Mouse (Mus musculus) CH12.LX (cell line): ENCODE measurements around the gene Qser1. TPM values are rescaled to one million over a fixed set of nuclear protein-coding genes. Genes with fewer than 3 reads are reported as not detected.

Experiments
- DNase-seq: peaks from one replicate; pipeline ENCODE4 v3.0.0-alpha.2; 2013; ENCODE audit errors: extremely low read depth
- H3K27ac ChIP-seq: 2 replicates; pipeline ENCODE4 v1.5.1; 2012; ENCODE audit warnings: low read depth, mild to moderate bottlenecking, control low read depth, moderate library complexity; ENCODE audit not compliant: insufficient read depth
- H3K27me3 ChIP-seq: replicated peaks from 2 replicates; pipeline ENCODE3; 2012; ENCODE audit warnings: inconsistent platforms
- H3K36me3 ChIP-seq, 2 experiments: replicated peaks in 1 of 2; 2 replicates each; pipeline versions ENCODE3 to v1.6.1; 2012; ENCODE audit warnings: inconsistent platforms in 1 of 2, low read length in 1 of 2, mild to moderate bottlenecking in 1 of 2, mixed read lengths in 1 of 2, moderate library complexity in 1 of 2; ENCODE audit not compliant: control insufficient read depth in 1 of 2, insufficient read depth in 1 of 2
- H3K4me1 ChIP-seq, 2 experiments: 2 replicates each; pipeline ENCODE4 v1.6.1; 2012; ENCODE audit warnings: inconsistent platforms in 1 of 2, moderate library complexity in 1 of 2; ENCODE audit not compliant: insufficient read depth in 2 of 2, control insufficient read depth in 1 of 2
- H3K4me2 ChIP-seq: 2 replicates; pipeline ENCODE4 v1.6.1; 2012; ENCODE audit warnings: low read depth, mild to moderate bottlenecking, control low read depth; ENCODE audit not compliant: poor library complexity, insufficient read depth, severe bottlenecking
- H3K4me3 ChIP-seq, 3 experiments: fragments of 150-350 bp in 1 of 3; sonication (generic) in 1 of 3; replicated peaks in 1 of 3; 2 replicates each; pipeline versions ENCODE3 to v1.5.1; 2011 to 2012; ENCODE audit warnings: low read depth in 2 of 3, low read length in 2 of 3, mild to moderate bottlenecking in 2 of 3, moderate library complexity in 2 of 3, control low read depth in 1 of 3, improper control_type of control experiment in 1 of 3, inconsistent platforms in 1 of 3, mixed read lengths in 1 of 3; ENCODE audit not compliant: poor library complexity in 1 of 3
- H3K79me2 ChIP-seq: replicated peaks from 2 replicates; pipeline ENCODE4 v1.6.1; 2012; ENCODE audit warnings: mild to moderate bottlenecking, moderate library complexity; ENCODE audit not compliant: control insufficient read depth, poor library complexity, insufficient read depth, severe bottlenecking; ENCODE audit errors: extremely low read depth
- H3K9ac ChIP-seq: 2 replicates; pipeline ENCODE4 v1.6.1; 2012; ENCODE audit warnings: low read depth, mild to moderate bottlenecking, control low read depth, moderate library complexity; ENCODE audit not compliant: insufficient read depth
- H3K9me3 ChIP-seq: replicated peaks from 2 replicates; pipeline ENCODE3; 2012; ENCODE audit warnings: low read length, inconsistent platforms, mixed read lengths
- BHLHE40 ChIP-seq: IDR thresholded peaks from 2 replicates; pipeline ENCODE4 v1.6.1; 2011; ENCODE audit warnings: mild to moderate bottlenecking, low read depth, low read length, improper control_type of control experiment
- CHD1 ChIP-seq: IDR thresholded peaks from 2 replicates; pipeline ENCODE4 v1.6.1; 2012; ENCODE audit warnings: low read depth, low read length, improper control_type of control experiment, inconsistent platforms
- CHD2 ChIP-seq: IDR thresholded peaks from 2 replicates; pipeline ENCODE4 v1.6.1; 2011; ENCODE audit warnings: low read length, improper control_type of control experiment
- E2F4 ChIP-seq: IDR thresholded peaks from 2 replicates; pipeline ENCODE4 v1.6.1; 2011; ENCODE audit warnings: low read depth, low read length, improper control_type of control experiment; ENCODE audit not compliant: insufficient replicate concordance
- ELF1 ChIP-seq: IDR thresholded peaks from 2 replicates; pipeline ENCODE4 v1.6.1; 2014; ENCODE audit warnings: low read depth, mild to moderate bottlenecking, inconsistent platforms, low read length, improper control_type of control experiment
- EP300 ChIP-seq: IDR thresholded peaks from 2 replicates; pipeline ENCODE4 v1.6.1; 2011; ENCODE audit warnings: low read length, improper control_type of control experiment
- ETS1 ChIP-seq: conservative IDR thresholded peaks from 2 replicates; pipeline ENCODE4 v1.6.1; 2012; ENCODE audit warnings: low read depth, mild to moderate bottlenecking, inconsistent platforms, low read length, improper control_type of control experiment, moderate library complexity
- GABPA ChIP-seq: IDR thresholded peaks from 2 replicates; pipeline ENCODE4 v1.6.1; 2012; ENCODE audit warnings: low read depth, low read length, improper control_type of control experiment, inconsistent platforms; ENCODE audit not compliant: insufficient replicate concordance
- HCFC1 ChIP-seq: IDR thresholded peaks from 2 replicates; pipeline ENCODE4 v1.6.1; 2012; ENCODE audit warnings: low read depth, mild to moderate bottlenecking, inconsistent platforms, low read length, improper control_type of control experiment
- IRF4 ChIP-seq: IDR thresholded peaks from 2 replicates; pipeline ENCODE4 v1.6.1; 2014; ENCODE audit warnings: low read depth, mild to moderate bottlenecking, inconsistent platforms, low read length, improper control_type of control experiment
- JUN ChIP-seq: IDR thresholded peaks from 2 replicates; pipeline ENCODE4 v1.6.1; 2011; ENCODE audit warnings: low read depth, mild to moderate bottlenecking, low read length, improper control_type of control experiment, moderate library complexity; ENCODE audit not compliant: insufficient read depth
- JUND ChIP-seq: conservative IDR thresholded peaks from 2 replicates; pipeline ENCODE4 v1.6.1; 2011; ENCODE audit warnings: low read depth, low read length, improper control_type of control experiment
- KAT2A ChIP-seq: IDR thresholded peaks from 2 replicates; pipeline ENCODE4 v1.6.1; 2012; ENCODE audit warnings: low read length, improper control_type of control experiment, inconsistent platforms; ENCODE audit not compliant: insufficient replicate concordance
- MAFK ChIP-seq: IDR thresholded peaks from 2 replicates; pipeline ENCODE4 v1.6.1; 2011; ENCODE audit warnings: low read length, improper control_type of control experiment; ENCODE audit not compliant: insufficient replicate concordance
- MAX ChIP-seq: IDR thresholded peaks from 2 replicates; pipeline ENCODE4 v1.6.1; 2011; ENCODE audit warnings: low read length, improper control_type of control experiment
- MAZ ChIP-seq: IDR thresholded peaks from 2 replicates; pipeline ENCODE4 v1.6.1; 2012; ENCODE audit warnings: low read depth, mild to moderate bottlenecking, inconsistent platforms, low read length, improper control_type of control experiment, moderate library complexity
- MEF2A ChIP-seq: IDR thresholded peaks from 2 replicates; pipeline ENCODE4 v1.6.1; 2014; ENCODE audit warnings: low read depth, mild to moderate bottlenecking, inconsistent platforms, low read length, improper control_type of control experiment, borderline replicate concordance
- MXI1 ChIP-seq: IDR thresholded peaks from 2 replicates; pipeline ENCODE4 v1.6.1; 2011; ENCODE audit warnings: mild to moderate bottlenecking, low read depth, low read length, improper control_type of control experiment
- MYC ChIP-seq: IDR thresholded peaks from 2 replicates; pipeline ENCODE4 v1.6.1; 2011; ENCODE audit warnings: low read depth, mild to moderate bottlenecking, improper control_type of control experiment, low read length
- NELFE ChIP-seq: IDR thresholded peaks from 2 replicates; pipeline ENCODE4 v1.6.1; 2011; ENCODE audit warnings: low read depth, low read length, improper control_type of control experiment
- NRF1 ChIP-seq: IDR thresholded peaks from 2 replicates; pipeline ENCODE4 v1.6.1; 2014; ENCODE audit warnings: low read depth, mild to moderate bottlenecking, inconsistent platforms, low read length, improper control_type of control experiment, moderate library complexity
- PAX5 ChIP-seq: IDR thresholded peaks from 2 replicates; pipeline ENCODE4 v1.6.1; 2012; ENCODE audit warnings: low read length, inconsistent platforms, mixed read lengths
- POLR2A ChIP-seq: IDR thresholded peaks from 2 replicates; pipeline ENCODE4 v1.6.1; 2011; ENCODE audit warnings: low read depth, mild to moderate bottlenecking, improper control_type of control experiment, low read length
- POLR2AphosphoS2 ChIP-seq: IDR thresholded peaks from 2 replicates; pipeline ENCODE4 v1.6.1; 2011; ENCODE audit warnings: low read depth, low read length, improper control_type of control experiment
- RCOR1 ChIP-seq: conservative IDR thresholded peaks from 2 replicates; pipeline ENCODE4 v1.6.1; 2012; ENCODE audit warnings: low read depth, mild to moderate bottlenecking, inconsistent platforms, low read length, improper control_type of control experiment
- TBP ChIP-seq: conservative IDR thresholded peaks from 2 replicates; pipeline ENCODE4 v1.6.1; 2011; ENCODE audit warnings: low read depth, low read length, improper control_type of control experiment
- TCF12 ChIP-seq: IDR thresholded peaks from 2 replicates; pipeline ENCODE4 v1.6.1; 2014; ENCODE audit warnings: low read depth, mild to moderate bottlenecking, inconsistent platforms, low read length, improper control_type of control experiment
- UBTF ChIP-seq: IDR thresholded peaks from 2 replicates; pipeline ENCODE4 v1.6.1; 2012; ENCODE audit warnings: low read depth, mild to moderate bottlenecking, inconsistent platforms, low read length, improper control_type of control experiment, moderate library complexity
- USF1 ChIP-seq: IDR thresholded peaks from 2 replicates; pipeline ENCODE4 v1.6.1; 2014; ENCODE audit warnings: low read depth, mild to moderate bottlenecking, inconsistent platforms, low read length, improper control_type of control experiment
- USF2 ChIP-seq: conservative IDR thresholded peaks from 2 replicates; pipeline ENCODE4 v1.6.1; 2011; ENCODE audit warnings: low read depth, low read length, improper control_type of control experiment
- ZC3H11A ChIP-seq: IDR thresholded peaks from 2 replicates; pipeline ENCODE4 v1.6.1; 2012; ENCODE audit warnings: low read depth, mild to moderate bottlenecking, inconsistent platforms, low read length, improper control_type of control experiment
- ZMIZ1 ChIP-seq: IDR thresholded peaks from 2 replicates; pipeline ENCODE4 v1.6.1; 2012; ENCODE audit warnings: low read depth, mild to moderate bottlenecking, inconsistent platforms, low read length, improper control_type of control experiment
- ZNF384 ChIP-seq: IDR thresholded peaks from 2 replicates; pipeline ENCODE4 v1.6.1; 2012; ENCODE audit warnings: low read depth, low read length, improper control_type of control experiment, inconsistent platforms
- dilution Hi-C: fragments of 300-500 bp; cut with MboI; formaldehyde crosslinking; loops from 2 replicates; pipeline ENCODE4 v1.14.3; 2020; ENCODE audit warnings: low sequenced_read_pairs; ENCODE audit not compliant: extremely low pct_unique_long_range_greater_than_20kb, extremely low pct_ligation_motif_present
- in situ Hi-C: fragments of 300-500 bp; cut with MboI; formaldehyde crosslinking; loops from 3 replicates; pipeline ENCODE4 v1.14.3; 2019; ENCODE audit warnings: low sequenced_read_pairs, low pct_ligation_motif_present, low pct_unique_long_range_greater_than_20kb, mixed read lengths
- polyA plus RNA-seq: library from polyadenylated mRNA; unstranded; fragments of >175 nt; gene quantifications from 2 replicates; pipeline ENCODE4 v1.2.1, GENCODE M21; 2012; ENCODE audit warnings: low read depth; ENCODE audit not compliant: insufficient read length
- total RNA-seq, 2 experiments: library from RNA; depleted of rRNA; stranded (reverse); fragments of 300-350 nt in 1 of 2; fragments of >200 nt in 1 of 2; gene quantifications; 2 replicates each; pipeline ENCODE4 v1.2.3; 2012 to 2014

The Qser1 gene
- total and polyA plus RNA-seq, 3 experiments: 3.7 to 10.2 (median 6.8) TPM

- TF ChIP-seq ETS1 (no peak), ZNF384 (peak; percentile 39; the same call in 1 of the 2 replicates), JUN (peak; percentile 74), NELFE (no peak), MAZ (no peak), MXI1 (no peak), TCF12 (no peak), USF2 (peak; percentile 15; the same call in 1 of the 2 replicates), GABPA (no peak), CHD1 (peak; percentile 74), TBP (no peak), POLR2A (no peak), RCOR1 (no peak), EP300 (peak; percentile 69; the same call in 1 of the 2 replicates), IRF4 (peak; percentile 93), NRF1 (no peak), POLR2AphosphoS2 (no peak), BHLHE40 (peak; percentile 83)
Observed at GRCm38 (mm10) chr2:104817555-104818330, 1.2 kb upstream of the Qser1 start (continued).

GRCm38 (mm10) chr2:104816866-104817439 is 393 bp upstream of the Qser1 start:
- H3K27me3 ChIP-seq: no peaks in the 10 kb centered on the region
- H3K4me3 ChIP-seq: peak overlapping the region; percentile 77 to 92 (median 81)
- H3K9ac ChIP-seq: peak overlapping the region; percentile 97
- dilution Hi-C loops (no loop called here), in situ Hi-C loops (no loop called here)
- peaks cover 38% of the 10 kb centered on the region for H3K79me2 ChIP-seq
- H3K9me3 ChIP-seq: no peaks in the 10 kb centered on the region
- H3K4me2 ChIP-seq: peak overlapping the region; percentile 97
- no peaks in the 10 kb centered on the region for H3K36me3 ChIP-seq
- peaks cover 4 to 34% of the 10 kb centered on the region in 2 experiments; a peak in 3 of 4 replicates for H3K4me1 ChIP-seq
- peak overlapping the region; percentile 94 for H3K27ac ChIP-seq
- DNase-seq: peak; percentile 85
- peak; percentile 46; the same call in 1 of the 2 replicates for TF ChIP-seq MXI1
- no peak for TF ChIP-seq JUND
- peak; percentile 65; the same call in 1 of the 2 replicates for TF ChIP-seq TBP
- peak; percentile 84 for TF ChIP-seq ELF1
- peak; percentile 50; the same call in 1 of the 2 replicates for TF ChIP-seq MAX
- 0 out of 2 replicates have a peak, but pooled peaks have one; percentile 44 for TF ChIP-seq MYC
- TF ChIP-seq ZNF384: no peak
- peak; percentile 52; the same call in 1 of the 2 replicates for TF ChIP-seq HCFC1
- TF ChIP-seq RCOR1: no peak
- TF ChIP-seq KAT2A: no peak
- no peak; the same call in 1 of the 2 replicates for TF ChIP-seq POLR2AphosphoS2
- no peak for TF ChIP-seq PAX5
- no peak for TF ChIP-seq BHLHE40
- TF ChIP-seq USF1: no peak
- no peak for TF ChIP-seq JUN
- no peak for TF ChIP-seq ZC3H11A
- TF ChIP-seq MEF2A: no peak
- no peak for TF ChIP-seq IRF4
- peak; percentile 84; the same call in 1 of the 2 replicates for TF ChIP-seq UBTF
- TF ChIP-seq ZMIZ1: peak; percentile 61; the same call in 1 of the 2 replicates
- 0 out of 2 replicates have a peak, but pooled peaks have one; percentile 32 for TF ChIP-seq NRF1
- TF ChIP-seq EP300: no peak
- TF ChIP-seq MAFK: no peak
- TF ChIP-seq E2F4: no peak
- TF ChIP-seq ETS1: no peak
- no peak; the same call in 1 of the 2 replicates for TF ChIP-seq CHD2
